Mouse (Mus musculus) neural tube, embryonic 11.5 days (tissue): ENCODE data around the gene Abca1. TPM values are rescaled to one million over a fixed set of nuclear protein-coding genes. Genes with fewer than 3 reads are reported as not detected.

Experiments used
- ATAC-seq: fragments of 200-750 bp; cut with Nextera tagmentation; 2 replicates; pipeline ENCODE4 v1.8.0; 2017; ENCODE audit warnings: moderate number of reproducible peaks, mild to moderate bottlenecking, moderate TSS enrichment, moderate library complexity; ENCODE audit not compliant: insufficient read depth, low FRiP score, low TSS enrichment
- DNase-seq: peaks from one replicate; pipeline ENCODE4 v3.0.0-alpha.2; 2015; ENCODE audit warnings: low spot score
- H3K27ac ChIP-seq: fragments of 300-500 bp; sonication (generic); 2 replicates; pipeline ENCODE4 v1.5.1; 2014; ENCODE audit warnings: low read depth, mild to moderate bottlenecking, low read length
- H3K27me3 ChIP-seq: fragments of 300-500 bp; sonication (generic); 2 replicates; pipeline ENCODE4 v1.6.1; 2014; ENCODE audit warnings: mild to moderate bottlenecking, low read length, mixed read lengths; ENCODE audit not compliant: control insufficient read depth, insufficient read depth
- H3K36me3 ChIP-seq: fragments of 300-500 bp; sonication (generic); 2 replicates; pipeline ENCODE4 v1.6.1; 2014; ENCODE audit warnings: mild to moderate bottlenecking, low read length, moderate library complexity, mixed read lengths; ENCODE audit not compliant: control insufficient read depth, insufficient read depth
- H3K4me1 ChIP-seq: fragments of 300-500 bp; sonication (generic); 2 replicates; pipeline ENCODE4 v1.6.1; 2014; ENCODE audit warnings: low read length, mixed read lengths; ENCODE audit not compliant: control insufficient read depth, insufficient read depth
- H3K4me2 ChIP-seq: fragments of 300-500 bp; sonication (generic); 2 replicates; pipeline ENCODE4 v1.6.1; 2014; ENCODE audit warnings: low read depth, mild to moderate bottlenecking, moderate library complexity
- H3K4me3 ChIP-seq: fragments of 300-500 bp; sonication (generic); 2 replicates; pipeline ENCODE4 v1.5.1; 2014; ENCODE audit warnings: low read depth, low read length
- H3K9ac ChIP-seq: fragments of 300-500 bp; sonication (generic); 2 replicates; pipeline ENCODE4 v1.6.1; 2014; ENCODE audit warnings: mild to moderate bottlenecking, low read length
- H3K9me3 ChIP-seq: fragments of 300-500 bp; sonication (generic); 2 replicates; pipeline ENCODE4 v1.6.1; 2016; ENCODE audit warnings: low read length; ENCODE audit not compliant: control insufficient read depth
- WGBS: fragments of 180-500 bp; shearing (Covaris S2); extraction: QIAGEN DNeasy Blood & Tissue Kit; methylation state at CpG from one replicate; pipeline ENCODE4 v1.1.7; 2014; 5-methylcytosine and 5-hydroxymethylcytosine counted together
- polyA plus RNA-seq: library from polyadenylated mRNA; unstranded; fragments of >200 nt; fragmentation: Nextera tagmentation; extraction: Ambion mirVana; gene quantifications from 2 replicates; pipeline ENCODE4 v1.2.1, GENCODE M21; 2014

Gene Abca1
- polyA plus RNA-seq, 1 experiment from 2014 or later = 11.0 TPM

DNA sequence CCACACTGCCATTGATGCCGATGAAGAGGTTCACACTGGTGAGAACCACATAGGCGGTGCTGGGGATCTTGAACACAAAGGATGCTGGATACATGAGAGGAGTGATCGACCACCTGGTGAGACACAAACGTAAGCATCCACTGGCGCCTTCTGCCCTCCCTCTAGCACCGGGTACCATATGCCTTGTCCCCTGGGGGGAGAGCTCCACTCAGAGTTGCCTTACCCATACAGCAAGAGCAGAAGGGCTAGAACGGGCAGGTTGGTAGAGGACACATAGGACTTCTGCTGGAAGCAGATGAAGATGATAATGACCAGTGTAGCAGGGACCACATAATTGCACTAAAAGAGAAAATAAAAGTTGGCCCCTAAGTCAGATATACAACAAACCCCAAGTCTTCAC, 113.9 kb downstream of the Abca1 start:
- no peaks in the 10 kb centered on the region for H3K36me3 ChIP-seq
- no peaks in the 10 kb centered on the region for H3K27me3 ChIP-seq
- H3K27ac ChIP-seq = no peak overlapping the region
- no peaks in the 10 kb centered on the region for H3K4me1 ChIP-seq
- WGBS = 69% methylated on average over 7 of the region's 7 CpGs
- no peak overlapping the region for H3K4me2 ChIP-seq
- DNase-seq (no peak), ATAC-seq (0 out of 2 replicates have a peak, but pooled peaks have one; percentile 13)
- H3K9ac ChIP-seq = no peak overlapping the region
- H3K4me3 ChIP-seq = no peak overlapping the region
- no peaks in the 10 kb centered on the region for H3K9me3 ChIP-seq

DNA sequence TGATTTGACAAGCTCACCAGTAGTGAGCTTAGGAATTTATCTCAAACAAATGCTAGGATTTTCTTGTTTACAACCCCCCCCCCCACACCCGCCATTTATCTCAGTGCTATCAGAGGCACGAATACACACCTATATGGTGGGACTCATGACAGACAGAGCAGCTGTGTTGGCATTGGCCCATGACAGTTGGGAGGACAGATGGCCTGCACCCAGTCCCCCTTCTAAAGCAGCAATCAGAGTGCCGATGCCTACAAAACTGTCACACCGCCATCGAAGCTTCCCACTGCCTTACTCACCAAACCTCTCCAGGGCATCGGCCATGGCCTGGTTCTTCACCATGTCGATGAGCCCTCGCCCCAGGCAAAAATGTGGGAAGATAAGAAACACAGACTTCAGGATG, 115.9 kb downstream of the Abca1 start:
- 93% methylated on average over 8 of the region's 8 CpGs for WGBS
- H3K4me3 ChIP-seq = no peak overlapping the region

DNA sequence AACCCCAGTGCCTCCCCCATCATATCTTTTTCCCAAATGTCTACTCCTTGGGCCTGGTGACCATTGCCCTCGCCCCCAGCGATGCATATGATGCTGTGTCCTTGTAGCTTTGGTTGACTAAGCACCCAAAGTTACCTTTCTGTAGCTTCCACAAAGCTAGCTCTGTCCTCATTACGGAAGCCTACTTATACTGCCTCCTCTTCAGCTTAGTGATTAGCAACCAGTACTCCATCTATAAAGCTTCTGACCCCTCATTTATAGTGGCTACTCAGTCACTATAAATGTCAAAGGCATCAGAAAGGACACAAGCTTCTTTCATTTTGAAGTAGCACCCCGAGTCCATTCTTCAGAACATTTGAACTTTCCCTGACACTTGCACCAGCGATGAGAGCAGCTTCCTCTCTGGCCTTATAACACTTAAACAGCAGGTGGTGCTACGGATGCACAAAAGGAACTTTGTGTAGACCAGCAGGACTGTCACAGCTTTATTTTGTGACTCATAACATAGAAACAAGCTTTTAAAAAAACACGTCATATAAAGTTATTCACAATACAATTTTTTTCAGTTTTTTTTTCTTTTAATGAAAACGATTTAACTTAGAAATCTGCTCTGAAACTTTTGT, 129.3 kb downstream of the Abca1 start:
- WGBS = 15% methylated on average over 8 of the region's 8 CpGs
- DNase-seq (peak; percentile 38), ATAC-seq (peak; percentile 79)
- no peaks in the 10 kb centered on the region for H3K4me1 ChIP-seq
- no peak overlapping the region for H3K27ac ChIP-seq
- H3K9ac ChIP-seq = no peak overlapping the region
- H3K36me3 ChIP-seq = no peaks in the 10 kb centered on the region
- H3K4me3 ChIP-seq = no peak overlapping the region
- no peak overlapping the region for H3K4me2 ChIP-seq
- no peaks in the 10 kb centered on the region for H3K27me3 ChIP-seq
- no peaks in the 10 kb centered on the region for H3K9me3 ChIP-seq

More for the DNA sequence above, 115.9 kb downstream of the Abca1 start:
- DNase-seq = no peak
- no peaks in the 10 kb centered on the region for H3K27me3 ChIP-seq
- H3K27ac ChIP-seq = no peak overlapping the region
- H3K9me3 ChIP-seq = no peaks in the 10 kb centered on the region
- H3K9ac ChIP-seq = no peak overlapping the region
- no peak for ATAC-seq
- H3K4me1 ChIP-seq = no peaks in the 10 kb centered on the region
- H3K4me2 ChIP-seq = no peak overlapping the region
- no peaks in the 10 kb centered on the region for H3K36me3 ChIP-seq

DNA sequence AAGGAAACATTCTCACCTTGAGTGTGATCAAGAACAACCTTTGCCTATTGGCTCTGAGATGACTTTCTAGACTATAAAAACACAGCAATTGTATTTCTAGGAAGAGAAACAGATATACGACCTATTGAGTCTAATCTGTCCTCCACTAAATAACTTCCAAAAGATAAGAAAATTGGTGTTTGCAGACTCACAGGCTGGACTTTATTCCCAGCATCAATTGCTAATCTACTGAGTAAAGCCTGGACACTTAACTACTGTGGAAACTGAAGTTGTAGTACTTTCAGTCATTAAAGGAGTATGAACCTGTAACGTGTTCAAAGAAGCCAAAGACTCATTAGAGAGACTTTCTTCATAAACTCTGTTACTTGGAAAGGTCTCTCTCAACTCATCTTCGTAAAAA, 131.9 kb downstream of the Abca1 start:
- H3K4me1 ChIP-seq = no peaks in the 10 kb centered on the region

DNA sequence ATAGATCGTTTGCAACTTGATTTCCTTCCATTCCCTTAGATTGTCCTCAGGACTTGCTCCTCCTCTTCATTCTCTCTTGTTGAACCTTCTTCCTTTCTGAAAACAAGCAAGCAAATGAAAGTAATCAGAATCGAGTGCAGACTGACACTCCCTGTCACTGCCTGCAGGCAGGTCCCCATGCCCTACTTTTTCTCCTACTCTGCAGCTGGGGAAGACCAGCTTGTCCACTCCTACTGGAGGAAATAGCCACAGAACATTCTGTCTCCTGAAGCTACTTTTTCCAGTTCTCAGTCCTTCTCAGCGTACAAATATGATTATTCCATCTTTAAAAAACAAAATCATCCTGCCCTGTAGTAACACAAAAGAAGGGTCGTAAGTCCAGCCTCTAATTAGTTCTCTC, 135.3 kb downstream of the Abca1 start:
- Histone ChIP-seq H3K4me3 (no peak overlapping the region), H3K9me3 (no peaks in the 10 kb centered on the region), H3K4me2 (no peak overlapping the region), H3K9ac (no peak overlapping the region), H3K4me1 (no peaks in the 10 kb centered on the region), H3K27me3 (no peaks in the 10 kb centered on the region), H3K27ac (no peak overlapping the region), H3K36me3 (0 out of 2 replicates have a peak, but pooled peaks cover 7% of the 10 kb centered on the region)
- DNase-seq = no peak
- no peak for ATAC-seq
- whole genome bisulfite sequencing = 86% methylated on average over 4 of the region's 4 CpGs

More for the DNA sequence above, 131.9 kb downstream of the Abca1 start:
- no peak for ATAC-seq
- no peak overlapping the region for H3K9ac ChIP-seq
- no peak overlapping the region for H3K4me2 ChIP-seq
- H3K9me3 ChIP-seq = no peaks in the 10 kb centered on the region
- WGBS = 89% methylated on average over 3 of the region's 3 CpGs
- no peak for DNase-seq
- no peak overlapping the region for H3K27ac ChIP-seq
- no peaks in the 10 kb centered on the region for H3K27me3 ChIP-seq
- 0 out of 2 replicates have a peak, but pooled peaks cover 5% of the 10 kb centered on the region for H3K36me3 ChIP-seq
- no peak overlapping the region for H3K4me3 ChIP-seq

DNA sequence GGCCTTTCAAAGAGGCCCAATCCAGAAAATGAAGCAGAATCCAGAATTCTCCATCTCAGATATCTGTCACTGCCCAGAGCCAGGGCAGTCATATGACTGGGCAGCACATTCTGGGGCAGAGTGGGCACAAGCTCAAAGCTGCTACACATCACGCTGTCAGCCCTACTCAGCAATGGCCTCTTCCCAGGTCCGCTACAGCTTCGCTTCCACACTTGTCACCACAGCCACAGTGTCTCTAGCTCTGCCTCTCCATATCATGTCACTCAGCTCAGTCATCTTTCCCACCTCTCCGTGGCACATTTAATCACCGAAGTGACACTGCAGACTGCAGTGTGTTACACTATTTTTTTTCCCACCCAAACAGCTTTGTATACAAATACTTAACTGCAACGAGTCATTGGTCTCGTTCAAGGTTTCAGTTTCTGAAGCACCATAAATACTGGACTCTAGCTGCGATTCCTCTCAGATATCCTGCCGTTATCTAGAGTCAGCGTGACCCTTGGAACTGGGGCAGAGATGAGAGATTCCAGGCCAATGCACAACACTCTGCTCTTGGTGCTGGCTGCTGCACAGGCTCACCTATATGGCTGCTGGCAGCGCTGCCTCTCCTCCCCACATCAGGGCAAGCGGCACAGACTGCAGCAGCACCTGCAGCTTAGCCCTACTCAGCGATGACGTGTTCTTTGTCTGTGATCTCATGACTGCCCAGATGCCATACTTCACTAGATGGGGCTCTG, 136.3 kb downstream of the Abca1 start:
- 97% methylated on average over 14 of the region's 14 CpGs for WGBS

DNA sequence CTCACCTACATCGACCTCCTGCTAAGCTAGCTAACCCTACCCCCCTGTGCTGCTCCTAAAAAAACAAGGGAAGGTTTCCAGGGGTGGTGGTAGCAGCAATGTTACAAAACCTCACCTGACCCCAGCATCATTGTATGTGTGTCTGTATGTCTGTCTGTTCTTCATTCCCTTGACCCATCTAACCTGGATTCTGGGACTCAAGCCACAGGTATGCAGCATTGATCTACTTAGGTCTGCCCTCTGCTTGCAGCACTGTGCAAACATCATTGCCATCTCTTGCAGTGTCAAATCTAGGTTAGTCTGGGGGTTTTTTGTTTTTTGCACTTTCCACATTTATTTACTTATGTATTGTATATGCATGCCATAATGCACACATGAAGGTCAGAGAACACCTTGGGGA, 141.3 kb downstream of the Abca1 start:
- no peak for ATAC-seq
- Histone ChIP-seq H3K9ac (no peak overlapping the region), H3K36me3 (peaks cover 13% of the 10 kb centered on the region), H3K27ac (no peak overlapping the region), H3K4me1 (no peaks in the 10 kb centered on the region), H3K27me3 (no peaks in the 10 kb centered on the region), H3K4me2 (no peak overlapping the region), H3K4me3 (no peak overlapping the region), H3K9me3 (no peaks in the 10 kb centered on the region)
- no peak for DNase-seq
- WGBS = 86% methylated on average over 1 of the region's 1 CpGs

More for the DNA sequence above, 136.3 kb downstream of the Abca1 start:
- Histone ChIP-seq H3K36me3 (peaks cover 9% of the 10 kb centered on the region), H3K4me3 (no peak overlapping the region), H3K27me3 (no peaks in the 10 kb centered on the region), H3K27ac (no peak overlapping the region), H3K9me3 (no peaks in the 10 kb centered on the region), H3K9ac (no peak overlapping the region), H3K4me2 (no peak overlapping the region), H3K4me1 (no peaks in the 10 kb centered on the region)
- DNase-seq = no peak
- no peak for ATAC-seq

DNA sequence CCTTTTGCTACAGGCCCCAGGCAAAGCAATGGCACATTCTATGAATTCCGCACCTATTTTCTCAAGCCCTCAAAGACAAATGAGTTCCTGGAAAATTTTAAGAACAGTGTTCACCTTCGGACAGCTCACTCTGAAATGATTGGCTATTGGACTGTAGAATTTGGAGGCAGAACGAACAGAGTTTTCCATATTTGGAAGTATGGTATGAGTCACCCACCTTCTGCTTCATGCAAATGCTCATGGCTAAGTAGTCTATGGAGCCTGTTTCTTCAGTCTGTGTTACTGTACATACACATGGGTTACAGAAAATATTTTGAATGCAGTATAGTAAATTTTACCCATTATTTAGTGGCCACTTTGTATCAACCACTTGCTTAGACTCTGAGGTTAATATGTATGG, 144.7 kb downstream of the Abca1 start:
- H3K4me3 ChIP-seq = no peak overlapping the region
- DNase-seq = no peak

DNA sequence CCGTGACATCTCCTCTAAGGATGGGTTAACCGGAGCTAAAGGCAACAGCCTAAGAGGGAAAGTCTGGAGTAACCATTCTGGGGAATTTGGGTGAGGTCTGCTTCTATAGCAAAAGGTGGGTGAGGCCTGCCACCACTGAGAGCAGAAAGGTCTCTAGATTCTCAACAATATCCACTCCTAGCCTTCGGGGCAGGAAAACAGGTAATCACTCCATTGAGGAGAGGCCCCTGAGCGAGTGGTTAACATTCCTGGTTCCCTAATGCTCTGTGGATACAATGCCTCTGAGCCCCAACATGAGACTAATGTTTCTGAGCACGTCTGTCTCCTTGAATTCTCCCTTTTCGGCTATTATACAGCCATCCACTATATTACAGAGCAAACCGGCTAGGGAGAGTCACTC, 145.3 kb downstream of the Abca1 start:
- no peaks in the 10 kb centered on the region for H3K27me3 ChIP-seq
- H3K4me3 ChIP-seq = no peak overlapping the region
- no peaks in the 10 kb centered on the region for H3K4me1 ChIP-seq
- peaks cover 9% of the 10 kb centered on the region for H3K36me3 ChIP-seq
- ATAC-seq = no peak
- DNase-seq = no peak
- no peak overlapping the region for H3K27ac ChIP-seq
- H3K4me2 ChIP-seq = no peak overlapping the region
- H3K9me3 ChIP-seq = no peaks in the 10 kb centered on the region
- 94% methylated on average over 7 of the region's 7 CpGs for WGBS
- no peak overlapping the region for H3K9ac ChIP-seq

More for the DNA sequence above, 144.7 kb downstream of the Abca1 start:
- no peak overlapping the region for H3K27ac ChIP-seq
- no peak overlapping the region for H3K4me2 ChIP-seq
- peaks cover 9% of the 10 kb centered on the region for H3K36me3 ChIP-seq
- 97% methylated on average over 3 of the region's 3 CpGs for WGBS
- no peaks in the 10 kb centered on the region for H3K4me1 ChIP-seq
- H3K9me3 ChIP-seq = no peaks in the 10 kb centered on the region
- no peak overlapping the region for H3K9ac ChIP-seq
- no peak for ATAC-seq
- H3K27me3 ChIP-seq = no peaks in the 10 kb centered on the region
